Mouse (Mus musculus) ES-E14 (cell line): ENCODE data around the gene Lims1.

Experiments used
- HCFC1 ChIP-seq: IDR thresholded peaks from 2 replicates; pipeline ENCODE4 v1.6.1; 2012; ENCODE audit warnings: low read length, inconsistent platforms, borderline replicate concordance; ENCODE audit not compliant: insufficient read depth
- ZC3H11A ChIP-seq: IDR thresholded peaks from 2 replicates; pipeline ENCODE4 v1.6.1; 2012; ENCODE audit warnings: low read depth, mild to moderate bottlenecking, inconsistent platforms, low read length, borderline replicate concordance
- ZNF384 ChIP-seq: IDR thresholded peaks from 2 replicates; pipeline ENCODE4 v1.6.1; 2012; ENCODE audit warnings: low read depth, low read length, inconsistent platforms

- no peak for TF ChIP-seq HCFC1
- TF ChIP-seq ZC3H11A = no peak
- TF ChIP-seq ZNF384 = no peak
Observed at GRCm38 (mm10) chr10:58427930-58428329, 104.7 kb downstream of the Lims1 start.
